Mouse (Mus musculus) MEL (cell line): ENCODE measurements at regions not wholly inside any gene's neighbourhood (a gene's known extent, or its start where the extent isn't known, plus 50 kb on each side); places are given as distances from the start of the nearest gene placed in this dataset.
A peak's percentile ranks its signal among the peaks of the same experiment; 100 is the strongest.

Experiments
- CHD1 ChIP-seq: IDR thresholded peaks from 2 replicates; pipeline ENCODE4 v1.6.1; 2012; ENCODE audit warnings: low read depth, mild to moderate bottlenecking, inconsistent platforms, low read length, improper control_type of control experiment
- CTCF ChIP-seq, 3 experiments: IDR thresholded peaks in 2 of 3; conservative IDR thresholded peaks in 1 of 3; 2 replicates each; pipeline ENCODE4 v1.5.1; 2011 to 2012; ENCODE audit warnings: low read length in 3 of 3, low read depth in 2 of 3, mild to moderate bottlenecking in 2 of 3, improper control_type of control experiment in 1 of 3, inconsistent platforms in 1 of 3, mixed read lengths in 1 of 3, moderate library complexity in 1 of 3; ENCODE audit not compliant: control insufficient read depth in 1 of 3, insufficient read depth in 1 of 3, poor library complexity in 1 of 3, severe bottlenecking in 1 of 3
- E2F4 ChIP-seq: IDR thresholded peaks from 2 replicates; pipeline ENCODE4 v1.6.1; 2011; ENCODE audit warnings: low read depth, low read length, improper control_type of control experiment, borderline replicate concordance
- EP300 ChIP-seq, 2 experiments: IDR thresholded peaks; 2 replicates each; pipeline ENCODE4 v1.6.1; 2011; ENCODE audit warnings: improper control_type of control experiment in 2 of 2, low read length in 2 of 2, low read depth in 1 of 2, mild to moderate bottlenecking in 1 of 2
- GATA1 ChIP-seq: IDR thresholded peaks from 2 replicates; pipeline ENCODE4 v1.6.1; 2011; ENCODE audit warnings: low read depth, low read length, improper control_type of control experiment
- MAFK ChIP-seq: IDR thresholded peaks from 2 replicates; pipeline ENCODE4 v1.6.1; 2011; ENCODE audit warnings: low read depth, mild to moderate bottlenecking, low read length, improper control_type of control experiment, borderline replicate concordance
- MEF2A ChIP-seq: IDR thresholded peaks from 2 replicates; pipeline ENCODE4 v1.6.1; 2014; ENCODE audit warnings: low read depth, mild to moderate bottlenecking, inconsistent platforms, low read length, improper control_type of control experiment; ENCODE audit not compliant: poor library complexity, insufficient replicate concordance, severe bottlenecking; ENCODE audit errors: extremely low read depth
- MXI1 ChIP-seq: IDR thresholded peaks from 2 replicates; pipeline ENCODE4 v1.6.1; 2011; ENCODE audit warnings: mild to moderate bottlenecking, low read depth, low read length, improper control_type of control experiment
- POLR2AphosphoS2 ChIP-seq: IDR thresholded peaks from 2 replicates; pipeline ENCODE4 v1.6.1; 2011; ENCODE audit warnings: low read length, improper control_type of control experiment
- SMC3 ChIP-seq: IDR thresholded peaks from 2 replicates; pipeline ENCODE4 v1.6.1; 2011; ENCODE audit warnings: low read depth, low read length, improper control_type of control experiment
- UBTF ChIP-seq: IDR thresholded peaks from 2 replicates; pipeline ENCODE4 v1.6.1; 2012; ENCODE audit warnings: low read depth, mild to moderate bottlenecking, inconsistent platforms, low read length, improper control_type of control experiment, moderate library complexity, borderline replicate concordance; ENCODE audit not compliant: insufficient read depth

GRCm38 (mm10) chr6:31217641-31218138, 180.8 kb upstream of the Mkln1 start:
- TF ChIP-seq UBTF: no peak
- TF ChIP-seq MXI1: peak; percentile 69
- TF ChIP-seq CHD1: no peak
- no peak for TF ChIP-seq SMC3
- TF ChIP-seq CTCF (IDR thresholded peaks at IDR 0.05 in 2 of 3, conservative IDR thresholded peaks at IDR 0.05 in 1 of 3; ENCODE audit: control insufficient read depth in 1 of 3, insufficient read depth in 1 of 3, low read depth in 2 of 3, low read length in 3 of 3, poor library complexity in 1 of 3, severe bottlenecking in 1 of 3): no peak
- no peak for TF ChIP-seq EP300 (IDR thresholded peaks at IDR 0.05; ENCODE audit: low read depth in 1 of 2, low read length in 2 of 2)
- no peak for TF ChIP-seq MAFK
- no peak for TF ChIP-seq POLR2AphosphoS2
- TF ChIP-seq MEF2A: no peak
- no peak for TF ChIP-seq GATA1
- no peak for TF ChIP-seq E2F4
